Mouse (Mus musculus) layer of hippocampus, adult 18-20 months (tissue): ENCODE results near the gene Ranbp3. TPM values are rescaled to one million over a fixed set of nuclear protein-coding genes. Genes with fewer than 3 reads are reported as not detected.

Experiments
- DNase-seq, 2 experiments: peaks; one replicate each; pipeline ENCODE4 v3.0.0; 2022; ENCODE audit warnings: low spot score in 2 of 2
- total RNA-seq, 2 experiments: library from RNA; stranded (reverse); gene quantifications; 2 replicates each; pipeline ENCODE4 v1.2.3; 2021

Gene Ranbp3
- total RNA-seq, 2 experiments from 2014 or later = 87.2 to 89.0 TPM

DNA sequence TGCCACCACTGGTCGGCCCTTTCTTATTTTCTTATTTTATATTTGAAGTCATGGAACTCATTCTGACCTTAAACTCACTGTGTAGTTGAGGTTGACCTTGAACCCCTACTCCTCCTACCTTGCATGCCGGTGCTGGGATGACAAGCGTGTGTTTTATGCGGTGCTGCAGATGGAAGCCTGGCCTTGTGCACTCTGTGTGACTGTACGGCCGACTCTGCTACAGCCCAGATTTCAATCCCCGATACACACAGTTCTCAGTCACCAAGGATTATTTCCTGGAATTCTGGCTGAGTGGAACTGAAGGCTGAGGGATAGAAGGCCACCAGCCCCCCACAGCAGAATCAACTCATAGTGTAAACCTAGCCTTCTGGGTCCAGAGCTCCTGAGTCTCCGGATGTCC is 3.3 kb upstream of the Ranbp3 start:
- DNase-seq = no peak

DNA sequence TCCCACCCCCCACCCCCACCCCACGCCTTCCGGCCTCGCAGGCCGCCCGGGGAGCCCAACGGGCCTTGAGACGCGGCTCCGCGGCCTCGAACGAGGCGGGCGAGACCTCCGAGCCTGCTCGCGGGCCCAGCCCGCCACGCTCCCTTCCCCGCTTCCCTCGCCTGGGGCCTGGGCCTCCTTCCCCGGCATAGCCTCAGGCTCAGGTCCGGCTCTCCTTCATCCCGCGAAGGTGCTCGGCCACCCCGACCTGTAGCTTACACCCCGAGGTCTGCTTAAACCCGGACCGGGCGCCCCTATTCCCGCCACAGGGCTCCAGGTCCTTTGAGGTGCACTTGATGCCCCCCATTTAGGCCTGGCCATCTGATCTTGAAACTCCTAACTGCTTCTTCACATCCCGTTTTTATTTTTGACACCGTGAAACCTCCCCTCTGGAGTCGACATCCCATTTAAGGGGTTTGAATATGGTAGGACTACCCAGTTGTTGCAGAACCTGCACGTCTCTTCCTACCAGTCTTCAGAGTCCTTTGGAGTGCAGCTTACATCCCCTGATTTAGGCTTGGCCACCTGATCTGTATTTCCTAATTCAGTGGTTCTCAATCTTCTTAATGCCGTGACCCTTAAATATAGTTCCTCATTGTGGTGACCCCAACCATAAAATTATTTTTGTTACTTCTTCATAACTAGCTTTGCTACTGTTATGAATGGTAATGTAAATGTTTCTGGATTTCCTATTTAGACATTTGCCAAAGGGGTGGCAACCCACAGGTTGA is 738 bp downstream of the Ranbp3 start:
- no peak for DNase-seq

- no peak for DNase-seq
Measured at GRCm38 (mm10) chr17:56681791-56682190, 8.7 kb downstream of the Ranbp3 start.

DNA sequence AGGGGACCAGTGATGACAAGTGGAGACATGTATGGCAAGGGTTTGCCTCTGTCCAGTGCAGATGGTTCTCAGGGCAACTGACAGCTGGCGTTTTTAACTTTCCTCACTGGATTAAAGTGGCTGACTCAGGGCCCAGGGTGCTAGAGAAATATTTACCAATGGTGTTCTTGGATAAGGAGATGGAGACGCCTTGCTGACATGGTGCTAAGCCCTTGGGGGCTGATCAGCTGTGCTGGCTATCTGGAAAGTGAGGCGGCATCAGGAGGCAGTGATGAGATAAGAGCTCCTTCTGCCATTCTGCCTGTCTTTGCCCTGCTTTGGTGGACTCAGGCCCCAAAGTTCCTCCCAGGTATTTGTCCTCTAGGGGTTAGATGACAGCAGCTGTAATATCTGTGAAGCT is 9.8 kb downstream of the Ranbp3 start:
- no peak for DNase-seq

DNA sequence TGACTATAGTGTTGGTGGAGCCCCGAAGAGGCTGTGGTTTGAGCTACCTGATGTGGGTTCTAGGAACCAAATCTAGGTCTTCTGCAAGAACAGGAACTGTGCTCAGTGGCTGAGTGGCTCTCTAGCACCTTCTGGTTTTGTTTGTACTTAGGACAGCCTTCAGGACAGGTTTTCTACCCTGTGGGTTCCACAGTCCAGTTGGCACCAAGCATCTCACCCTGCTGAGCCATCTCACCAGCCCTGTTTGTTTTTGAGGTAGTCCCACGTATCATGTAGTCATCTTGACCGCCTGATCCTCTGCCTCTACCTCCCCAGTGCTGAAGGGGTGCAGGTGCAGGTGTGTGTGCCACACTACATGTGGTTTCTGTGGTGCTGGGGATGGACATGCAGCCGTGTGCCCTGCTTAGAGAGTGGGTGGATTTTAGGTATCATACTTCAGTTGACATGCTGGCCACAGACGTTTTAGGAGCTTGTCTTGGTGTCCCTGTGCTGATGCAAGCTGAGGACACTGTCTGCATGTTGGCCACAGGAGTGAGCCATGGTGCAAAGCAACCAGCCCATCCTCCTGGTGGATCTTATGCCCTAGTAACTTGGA is 10.5 kb downstream of the Ranbp3 start:
- DNase-seq = no peak

DNA sequence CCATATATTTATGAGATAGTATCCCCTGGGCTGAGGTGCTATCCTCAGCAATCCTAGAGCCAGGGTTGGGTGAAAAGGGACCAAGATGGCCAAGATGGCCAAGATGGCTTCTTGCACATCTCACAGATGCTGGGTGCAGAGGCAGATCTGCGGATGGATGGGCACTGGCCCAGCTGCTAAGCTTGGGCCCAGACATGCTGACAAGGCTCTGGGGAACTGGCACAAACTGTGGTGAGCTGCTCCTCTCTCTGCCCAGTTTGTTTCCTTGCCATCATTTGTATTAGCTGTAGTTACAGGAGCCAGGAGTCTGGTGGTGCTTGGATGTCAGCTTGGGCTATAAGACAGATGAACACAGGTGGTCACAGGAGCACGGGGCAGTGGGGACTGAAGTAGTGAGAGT is 11.6 kb downstream of the Ranbp3 start:
- DNase-seq = no peak

GRCm38 (mm10) chr17:56686801-56687200 is 13.7 kb downstream of the Ranbp3 start:
- no peak for DNase-seq

DNA sequence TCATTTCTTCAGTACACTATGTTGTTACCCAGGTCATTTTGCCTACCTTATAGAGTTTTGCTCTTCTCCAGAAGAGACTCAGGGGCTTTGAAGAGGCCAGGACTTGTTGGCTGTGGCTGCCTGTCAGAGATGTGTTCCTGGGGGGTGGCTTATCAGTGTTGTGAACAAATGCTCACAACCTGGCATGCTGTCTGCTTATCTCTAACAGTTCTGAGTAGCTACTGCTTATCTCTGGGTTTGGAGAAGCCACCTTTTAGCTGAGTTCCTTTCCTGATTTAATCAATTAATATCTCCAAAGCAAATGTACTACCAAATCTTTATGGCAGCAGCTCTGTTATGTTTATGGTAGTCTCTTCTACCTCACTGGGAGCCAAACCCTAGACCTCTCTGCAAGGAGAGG is 15.0 kb downstream of the Ranbp3 start:
- no peak for DNase-seq

- DNase-seq = no peak
Measured at GRCm38 (mm10) chr17:56688689-56689088, 15.6 kb downstream of the Ranbp3 start.

- no peak for DNase-seq
Measured at GRCm38 (mm10) chr17:56693395-56693794, 20.3 kb downstream of the Ranbp3 start.

GRCm38 (mm10) chr17:56693851-56694310 is 20.8 kb downstream of the Ranbp3 start:
- DNase-seq = peak; percentile 64 to 84

GRCm38 (mm10) chr17:56700451-56700850 is 27.4 kb downstream of the Ranbp3 start:
- DNase-seq = no peak

- no peak for DNase-seq
Measured at GRCm38 (mm10) chr17:56703038-56703437, 29.9 kb downstream of the Ranbp3 start.

DNA sequence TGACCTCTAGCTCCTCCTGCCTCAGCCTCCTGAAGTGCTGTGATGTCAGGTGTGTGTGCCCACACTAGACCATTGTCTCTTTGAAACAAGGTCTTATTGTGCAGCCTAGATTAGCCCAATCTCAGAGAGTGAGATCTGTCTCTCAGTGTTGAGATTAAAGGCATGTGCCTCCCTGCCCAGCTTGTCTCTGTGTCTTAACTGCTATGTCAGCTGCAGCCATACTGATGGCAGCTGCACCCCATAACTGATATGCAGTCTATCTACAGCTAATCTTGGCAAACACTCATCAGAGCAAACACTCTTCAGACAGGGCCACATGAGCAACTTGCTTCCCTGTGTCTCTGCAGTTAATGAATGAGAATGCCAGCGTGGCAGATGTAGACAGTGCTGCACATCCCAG is 33.4 kb downstream of the Ranbp3 start:
- DNase-seq = no peak

GRCm38 (mm10) chr17:56708692-56709091 is 35.6 kb downstream of the Ranbp3 start:
- no peak for DNase-seq

GRCm38 (mm10) chr17:56709708-56710107 is 36.6 kb downstream of the Ranbp3 start:
- DNase-seq = no peak

- no peak for DNase-seq
Measured at GRCm38 (mm10) chr17:56715360-56715759, 42.3 kb downstream of the Ranbp3 start.

DNA sequence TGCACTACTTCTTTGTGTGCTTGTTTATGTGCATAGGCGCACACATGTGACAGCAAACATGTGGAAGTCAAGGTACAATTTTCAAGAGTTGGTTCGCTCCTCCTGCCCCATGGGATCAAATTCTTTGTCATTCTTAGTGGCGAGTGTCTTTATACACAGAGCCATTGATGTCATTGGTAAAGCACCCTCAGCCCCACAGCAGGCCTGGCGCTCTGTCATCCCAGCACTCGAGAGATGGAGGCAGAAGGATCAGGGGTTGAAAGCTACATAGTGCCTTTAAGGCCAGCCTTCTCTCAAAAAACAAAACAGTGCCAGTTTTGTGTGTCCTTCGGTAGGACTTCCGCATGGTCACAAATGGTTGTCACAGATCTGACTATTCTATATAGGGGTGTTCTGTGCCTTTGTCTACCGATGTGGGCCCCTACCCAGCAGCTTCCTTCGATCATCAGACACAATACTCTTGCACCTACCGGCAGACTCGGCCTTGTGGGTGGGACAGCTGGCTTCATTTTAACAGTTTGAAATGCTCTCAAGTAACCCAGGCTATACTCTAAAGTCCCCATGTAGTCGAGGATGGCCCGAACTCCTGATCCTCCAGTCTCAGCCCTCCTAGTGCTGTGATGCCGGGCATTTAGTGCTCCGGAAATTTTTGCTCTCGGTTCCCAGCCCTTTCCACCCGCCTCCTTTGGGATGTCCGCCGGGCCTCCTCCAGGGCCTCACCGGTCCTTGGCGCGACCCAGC is 43.0 kb downstream of the Ranbp3 start:
- DNase-seq = no peak

GRCm38 (mm10) chr17:56716655-56717362 is 43.7 kb downstream of the Ranbp3 start:
- DNase-seq = peak; percentile 96 to 98

GRCm38 (mm10) chr17:56717363-56718058 is 44.4 kb downstream of the Ranbp3 start, which contains the start of the genes Ndufa11 and Vmac:
Gene Ndufa11, plus strand, starts transcription at chr17:56717767.
Gene Vmac, minus strand, starts transcription at chr17:56718022.
- peak; percentile 83 to 96 for DNase-seq

- no peak for DNase-seq
Measured at GRCm38 (mm10) chr17:56722441-56722840, 49.3 kb downstream of the Ranbp3 start.
